Mouse (Mus musculus) testis, adult 2 months (tissue): ENCODE measurements around the gene Mbd6. TPM values are rescaled to one million over a fixed set of nuclear protein-coding genes. Genes with fewer than 3 reads are reported as not detected.

Source experiments
- H3K27ac ChIP-seq: fragments of 200-500 bp; 2 replicates; pipeline ENCODE4 v1.5.1; 2012; ENCODE audit warnings: low read depth, low read length; ENCODE audit not compliant: control insufficient read depth, insufficient read depth
- H3K27me3 ChIP-seq: fragments of 200-500 bp; 2 replicates; pipeline ENCODE4 v1.6.1; 2012; ENCODE audit warnings: mild to moderate bottlenecking, low read length, moderate library complexity; ENCODE audit not compliant: control insufficient read depth, insufficient read depth
- H3K36me3 ChIP-seq: fragments of 200-500 bp; 2 replicates; pipeline ENCODE4 v1.6.1; 2012; ENCODE audit warnings: mild to moderate bottlenecking, low read length; ENCODE audit not compliant: control insufficient read depth, insufficient read depth
- H3K4me1 ChIP-seq: fragments of 200-500 bp; 2 replicates; pipeline ENCODE4 v1.6.1; 2012; ENCODE audit warnings: low read length; ENCODE audit not compliant: control insufficient read depth, insufficient read depth
- H3K4me3 ChIP-seq: fragments of 200-500 bp; 2 replicates; pipeline ENCODE4 v1.5.1; 2012; ENCODE audit warnings: low read depth, mild to moderate bottlenecking, low read length, moderate library complexity, mixed read lengths; ENCODE audit not compliant: control insufficient read depth
- CTCF ChIP-seq: fragments of 200-500 bp; IDR thresholded peaks from 2 replicates; pipeline ENCODE4 v1.5.1; 2012; ENCODE audit warnings: low read depth, mild to moderate bottlenecking, inconsistent platforms, low read length, moderate library complexity; ENCODE audit not compliant: control insufficient read depth, insufficient read depth, insufficient replicate concordance
- POLR2A ChIP-seq: fragments of 200-500 bp; IDR thresholded peaks from 2 replicates; pipeline ENCODE4 v1.6.1; 2012; ENCODE audit warnings: low read depth, mild to moderate bottlenecking, inconsistent platforms, low read length, moderate library complexity; ENCODE audit not compliant: control insufficient read depth
- polyA plus RNA-seq: library from polyadenylated mRNA; depleted of rRNA; stranded (reverse); fragments of >200 nt; gene quantifications from 2 replicates; pipeline ENCODE4 v1.2.3, GENCODE M21; 2012

The Mbd6 gene
- polyA plus RNA-seq, 1 experiment, result 74.1 TPM

DNA sequence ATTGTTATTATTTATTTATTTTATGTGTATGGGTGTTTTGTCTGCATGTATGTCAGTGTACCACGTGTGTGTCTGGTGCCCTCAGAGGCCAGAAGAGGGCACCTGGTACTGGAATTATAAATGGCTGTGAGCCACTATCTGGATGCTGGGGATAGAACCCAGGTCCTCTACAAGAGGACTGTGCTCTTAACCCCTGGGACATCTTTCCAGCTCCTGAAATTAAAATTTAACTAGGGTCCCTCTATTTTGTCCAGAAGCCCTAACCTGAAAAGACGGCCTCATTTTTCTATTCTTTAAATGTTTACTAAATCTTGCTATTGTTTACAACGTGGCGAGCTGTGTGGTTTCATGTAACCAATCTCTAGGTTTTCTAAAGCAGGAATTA lies 23.1 kb downstream of the Mbd6 start:
- H3K4me3 ChIP-seq, result no peak overlapping the region; the same call in 1 of the 2 replicates
- H3K4me1 ChIP-seq, result peaks cover 15% of the 10 kb centered on the region
- H3K27me3 ChIP-seq, result no peaks in the 10 kb centered on the region; the same call in 1 of the 2 replicates
- peaks cover 1% of the 10 kb centered on the region; the same call in 1 of the 2 replicates for H3K36me3 ChIP-seq
- TF ChIP-seq POLR2A, result no peak
- no peak for TF ChIP-seq CTCF
- no peak overlapping the region for H3K27ac ChIP-seq

DNA sequence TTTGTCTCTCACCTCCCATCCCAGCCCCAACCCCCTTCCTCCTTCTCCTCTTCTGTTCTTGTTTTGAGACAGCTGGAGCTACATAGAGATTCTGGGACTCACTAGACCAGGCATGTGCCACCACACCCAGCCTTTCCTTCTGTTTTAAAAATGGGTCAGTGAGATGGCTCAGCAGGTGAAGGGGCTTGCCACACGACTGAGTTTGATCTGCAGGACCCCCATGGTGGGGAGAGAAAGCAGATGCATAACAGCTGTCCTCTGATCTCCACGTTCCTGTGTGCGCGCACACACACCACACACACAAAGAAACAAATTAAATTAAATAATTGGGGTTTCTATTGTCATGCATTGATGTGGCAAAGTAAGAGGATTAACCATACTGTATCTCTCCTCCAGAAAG lies 23.8 kb downstream of the Mbd6 start:
- peaks cover 15% of the 10 kb centered on the region for H3K4me1 ChIP-seq
- no peak overlapping the region for H3K27ac ChIP-seq
- H3K27me3 ChIP-seq, result no peaks in the 10 kb centered on the region; the same call in 1 of the 2 replicates
- peaks cover 1% of the 10 kb centered on the region; the same call in 1 of the 2 replicates for H3K36me3 ChIP-seq
- TF ChIP-seq CTCF (no peak), POLR2A (no peak)
- H3K4me3 ChIP-seq, result no peak overlapping the region

DNA sequence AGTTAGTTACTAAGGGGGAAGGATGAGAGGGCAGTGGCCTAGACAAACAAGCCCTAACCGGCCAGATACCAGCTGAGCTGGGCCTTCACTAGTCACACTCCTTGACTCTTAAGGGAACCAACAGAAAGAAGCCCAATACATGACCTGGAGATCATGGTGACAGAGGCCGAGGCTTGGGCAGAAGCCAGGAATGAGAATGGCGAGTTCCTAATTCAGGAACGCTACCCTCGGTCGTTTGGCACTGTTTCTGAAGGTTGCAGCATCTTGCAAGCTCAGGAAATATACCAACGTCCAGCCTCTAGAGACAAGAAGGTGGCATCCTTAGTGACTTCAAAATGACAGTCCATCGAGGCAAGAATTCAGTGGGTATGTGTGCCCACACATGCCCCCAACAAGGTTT lies 24.5 kb downstream of the Mbd6 start:
- TF ChIP-seq POLR2A, result no peak
- no peak for TF ChIP-seq CTCF
- no peaks in the 10 kb centered on the region; the same call in 1 of the 2 replicates for H3K27me3 ChIP-seq
- peaks cover 1% of the 10 kb centered on the region; the same call in 1 of the 2 replicates for H3K36me3 ChIP-seq
- H3K4me1 ChIP-seq, result peaks cover 15% of the 10 kb centered on the region
- no peak overlapping the region for H3K4me3 ChIP-seq
- no peak overlapping the region; the same call in 1 of the 2 replicates for H3K27ac ChIP-seq

DNA sequence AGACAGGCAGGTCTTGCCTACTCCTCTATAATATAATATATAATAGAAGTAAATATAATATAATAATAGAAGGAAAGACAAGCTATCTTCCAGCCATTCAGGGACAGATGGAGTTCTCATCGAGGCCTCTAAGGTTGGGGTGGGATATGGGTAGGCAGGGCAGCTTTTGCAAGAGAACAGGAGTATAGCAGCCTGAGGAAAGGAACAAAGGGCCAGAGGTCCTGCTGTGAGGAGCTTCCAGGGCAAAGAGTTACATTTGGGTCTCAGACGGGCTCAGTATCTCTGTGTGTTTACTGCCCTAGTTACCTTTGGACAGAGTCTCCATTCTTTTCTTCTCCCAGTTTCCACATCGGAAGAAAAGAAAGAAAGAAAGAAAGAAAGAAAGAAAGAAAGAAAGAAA lies 25.2 kb downstream of the Mbd6 start:
- Histone ChIP-seq H3K27me3 (no peaks in the 10 kb centered on the region; the same call in 1 of the 2 replicates), H3K4me1 (peaks cover 15% of the 10 kb centered on the region), H3K4me3 (no peak overlapping the region), H3K36me3 (no peaks in the 10 kb centered on the region), H3K27ac (no peak overlapping the region)
- TF ChIP-seq POLR2A (no peak), CTCF (no peak)

DNA sequence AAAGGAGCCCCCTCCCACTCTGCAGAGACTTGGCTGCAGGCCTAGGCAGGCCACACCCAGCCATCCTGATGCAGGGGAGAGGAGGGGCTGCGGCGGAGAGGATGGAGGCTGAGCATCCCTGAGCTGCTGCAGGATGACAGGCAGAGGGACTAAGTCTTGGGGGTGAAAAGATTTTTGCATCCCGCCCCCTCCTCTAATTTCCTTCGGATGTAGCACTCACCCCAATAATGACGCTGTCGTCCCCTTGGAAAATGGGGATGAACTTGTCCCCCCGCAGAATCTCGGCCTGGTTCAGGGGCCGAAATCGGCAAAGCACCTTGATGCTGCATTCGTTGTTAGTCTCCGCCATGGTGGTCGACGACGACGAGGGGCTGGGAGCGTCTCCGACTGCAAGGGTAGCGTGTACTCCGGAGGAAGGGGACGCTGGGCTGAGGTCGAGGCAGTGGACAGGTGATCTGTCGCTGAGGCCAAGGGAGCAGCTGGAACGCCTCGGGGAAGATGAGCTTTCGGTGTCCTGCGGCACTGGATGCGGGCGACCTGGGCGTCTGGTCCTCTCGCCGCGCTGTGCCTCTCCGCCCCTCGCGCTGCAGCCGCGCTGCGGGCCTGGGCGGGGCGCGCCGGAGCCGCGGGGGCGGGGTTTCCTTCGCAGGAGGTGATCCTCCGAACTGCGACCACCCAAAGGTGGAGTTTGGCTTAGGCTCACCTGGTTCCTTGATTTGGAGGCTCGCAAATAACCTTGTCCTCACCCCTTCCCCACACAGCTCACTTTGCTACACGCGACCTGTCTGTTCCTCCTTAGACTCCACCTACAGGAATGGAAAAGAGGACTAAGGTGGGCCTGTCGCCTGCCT lies 26.0 kb downstream of the Mbd6 start, which contains the start of gene Kif5a:
TSS of gene Kif5a (minus strand) at position 801 of the 851 bp plus-strand sequence.
- TF ChIP-seq POLR2A (0 out of 2 replicates have a peak, but pooled peaks have one; percentile 28), CTCF (no peak)

DNA sequence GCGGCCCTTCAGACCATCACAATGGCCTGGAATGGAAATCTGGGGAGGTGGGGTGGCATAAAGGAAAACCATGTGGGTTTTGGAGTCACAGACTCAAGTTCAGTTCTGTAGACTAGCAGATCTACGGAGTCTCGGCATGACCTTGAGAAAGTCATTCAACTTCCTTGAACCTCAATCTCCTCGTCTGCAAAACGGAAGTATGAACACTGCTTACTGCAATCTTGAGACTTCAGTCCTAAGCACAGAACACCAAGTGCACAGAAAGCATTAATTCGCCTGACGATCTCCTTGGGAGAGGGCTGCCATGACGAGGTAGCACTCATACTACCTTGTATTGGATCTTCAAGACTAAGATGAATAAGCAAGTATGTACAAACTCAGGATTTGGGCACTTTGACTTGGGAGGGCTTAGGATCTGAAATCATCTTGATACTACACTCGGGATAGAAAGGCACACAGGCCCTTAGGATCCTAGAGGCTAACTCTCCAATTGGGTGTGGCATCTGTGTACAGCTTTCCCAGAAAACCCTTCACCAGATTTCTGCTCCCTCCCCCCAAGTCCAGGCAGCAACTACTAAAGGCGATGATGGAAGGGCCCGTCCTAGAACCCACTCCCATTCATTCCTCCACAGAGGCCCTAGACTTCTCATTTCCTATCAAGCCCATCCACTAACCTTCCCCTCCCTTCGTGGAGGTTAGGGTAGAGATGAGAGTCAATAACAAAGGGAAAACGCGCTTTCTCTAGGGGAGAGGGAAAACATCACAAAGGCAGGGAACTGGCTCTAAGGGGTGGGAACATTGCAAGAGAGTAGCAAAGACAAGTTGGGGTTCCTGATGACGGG lies 26.9 kb downstream of the Mbd6 start:
- Histone ChIP-seq H3K27me3 (no peaks in the 10 kb centered on the region; the same call in 1 of the 2 replicates), H3K4me3 (peak overlapping the region; percentile 75; the same call in 1 of the 2 replicates), H3K4me1 (peaks cover 11% of the 10 kb centered on the region), H3K27ac (no peak overlapping the region), H3K36me3 (no peaks in the 10 kb centered on the region)
- TF ChIP-seq CTCF, result no peak
- no peak for TF ChIP-seq POLR2A

More for the DNA sequence above, 26.0 kb downstream of the Mbd6 start, which contains the start of gene Kif5a:
- peaks cover 15% of the 10 kb centered on the region for H3K4me1 ChIP-seq
- H3K36me3 ChIP-seq, result no peaks in the 10 kb centered on the region
- H3K4me3 ChIP-seq, result peak within 1 kb of the TSS; percentile 75
- H3K27me3 ChIP-seq, result no peaks in the 10 kb centered on the region; the same call in 1 of the 2 replicates
- H3K27ac ChIP-seq, result no peak within 1 kb of the TSS; the same call in 1 of the 2 replicates
